Mouse (Mus musculus) small intestine, adult 2 months (tissue): ENCODE data around the gene Tmem108. TPM values are rescaled to one million over a fixed set of nuclear protein-coding genes. Genes with fewer than 3 reads are reported as not detected.

ENCODE experiments used
- H3K27ac ChIP-seq: fragments of 200-500 bp; 2 replicates; pipeline ENCODE4 v1.5.1; 2012; ENCODE audit warnings: low read depth, low read length, control low read depth, inconsistent platforms; ENCODE audit not compliant: insufficient read depth
- H3K27me3 ChIP-seq: fragments of 200-500 bp; 2 replicates; pipeline ENCODE4 v1.6.1; 2012; ENCODE audit warnings: mild to moderate bottlenecking, moderate library complexity, low read length, inconsistent platforms; ENCODE audit not compliant: control insufficient read depth, insufficient read depth
- H3K36me3 ChIP-seq: fragments of 200-500 bp; 2 replicates; pipeline ENCODE4 v1.6.1; 2012; ENCODE audit warnings: mild to moderate bottlenecking, low read length, control low read depth, inconsistent platforms; ENCODE audit not compliant: control insufficient read depth, insufficient read depth
- H3K4me1 ChIP-seq: fragments of 200-500 bp; 2 replicates; pipeline ENCODE4 v1.6.1; 2012; ENCODE audit warnings: low read length, inconsistent platforms, mixed read lengths; ENCODE audit not compliant: control insufficient read depth, insufficient read depth, insufficient read length
- H3K4me3 ChIP-seq: fragments of 200-500 bp; 2 replicates; pipeline ENCODE4 v1.5.1; 2012; ENCODE audit warnings: low read depth, mild to moderate bottlenecking, control low read depth, inconsistent platforms, low read length, moderate library complexity
- CTCF ChIP-seq: fragments of 200-500 bp; IDR thresholded peaks from 2 replicates; pipeline ENCODE4 v1.5.1; 2012; ENCODE audit warnings: low read depth, mild to moderate bottlenecking, control low read depth, inconsistent platforms, low read length, moderate library complexity, mixed read lengths; ENCODE audit not compliant: insufficient replicate concordance, insufficient read length; ENCODE audit errors: extremely low read depth
- POLR2A ChIP-seq: fragments of 200-500 bp; IDR thresholded peaks from 2 replicates; pipeline ENCODE4 v1.6.1; 2012; ENCODE audit warnings: low read depth, mild to moderate bottlenecking, control low read depth, inconsistent platforms, low read length, moderate library complexity
- WGBS: fragments of 180-500 bp; shearing (Covaris S2); methylation state at CpG from one replicate; pipeline ENCODE4 v1.1.7; 2018; 5-methylcytosine and 5-hydroxymethylcytosine counted together
- polyA plus RNA-seq: library from polyadenylated mRNA; depleted of rRNA; stranded (reverse); fragments of >200 nt; gene quantifications from 2 replicates; pipeline ENCODE4 v1.2.3, GENCODE M21; 2012

Tmem108 gene
- polyA plus RNA-seq, 1 experiment, result 0.85 TPM

GRCm38 (mm10) chr9:103750491-103750890 lies 11.1 kb downstream of the Tmem108 start:
- Histone ChIP-seq H3K27me3 (no peaks in the 10 kb centered on the region), H3K36me3 (no peaks in the 10 kb centered on the region), H3K4me3 (no peak overlapping the region), H3K27ac (no peak overlapping the region), H3K4me1 (no peaks in the 10 kb centered on the region)
- TF ChIP-seq CTCF (no peak), POLR2A (no peak)
- 83% methylated on average over 9 of the region's 9 CpGs for WGBS

GRCm38 (mm10) chr9:103746598-103746997 lies 15.0 kb downstream of the Tmem108 start:
- Histone ChIP-seq H3K4me1 (no peaks in the 10 kb centered on the region), H3K27ac (no peak overlapping the region), H3K4me3 (no peak overlapping the region), H3K27me3 (no peaks in the 10 kb centered on the region), H3K36me3 (no peaks in the 10 kb centered on the region)
- no peak for TF ChIP-seq POLR2A
- TF ChIP-seq CTCF, result no peak
- 85% methylated on average over 5 of the region's 5 CpGs for WGBS

- WGBS, result 63% methylated on average over 12 of the region's 12 CpGs
- no peak overlapping the region for H3K4me3 ChIP-seq
Measured at GRCm38 (mm10) chr9:103740145-103740544, 21.5 kb downstream of the Tmem108 start.

GRCm38 (mm10) chr9:103739062-103739461 lies 22.6 kb downstream of the Tmem108 start:
- no peaks in the 10 kb centered on the region for H3K4me1 ChIP-seq
- H3K27me3 ChIP-seq, result no peaks in the 10 kb centered on the region
- 87% methylated on average over 4 of the region's 4 CpGs for WGBS
- no peak overlapping the region for H3K27ac ChIP-seq
- no peak overlapping the region for H3K4me3 ChIP-seq
- no peaks in the 10 kb centered on the region for H3K36me3 ChIP-seq
- TF ChIP-seq CTCF (no peak), POLR2A (no peak)

More at GRCm38 (mm10) chr9:103740145-103740544, 21.5 kb downstream of the Tmem108 start:
- Histone ChIP-seq H3K4me1 (no peaks in the 10 kb centered on the region), H3K27ac (no peak overlapping the region), H3K36me3 (no peaks in the 10 kb centered on the region), H3K27me3 (no peaks in the 10 kb centered on the region)
- TF ChIP-seq POLR2A (no peak), CTCF (no peak)

GRCm38 (mm10) chr9:103729716-103730115 lies 31.9 kb downstream of the Tmem108 start:
- 71% methylated on average over 2 of the region's 2 CpGs for WGBS
- H3K36me3 ChIP-seq, result no peaks in the 10 kb centered on the region
- no peaks in the 10 kb centered on the region for H3K27me3 ChIP-seq
- no peak overlapping the region for H3K4me3 ChIP-seq
- no peaks in the 10 kb centered on the region for H3K4me1 ChIP-seq
- TF ChIP-seq POLR2A, result no peak
- H3K27ac ChIP-seq, result no peak overlapping the region

- TF ChIP-seq CTCF (no peak), POLR2A (no peak)
- WGBS, result 82% methylated on average over 16 of the region's 16 CpGs
- H3K4me1 ChIP-seq, result no peaks in the 10 kb centered on the region
- H3K36me3 ChIP-seq, result no peaks in the 10 kb centered on the region
- H3K4me3 ChIP-seq, result no peak overlapping the region
- no peaks in the 10 kb centered on the region for H3K27me3 ChIP-seq
- no peak overlapping the region for H3K27ac ChIP-seq
Measured at GRCm38 (mm10) chr9:103726751-103727462, 34.7 kb downstream of the Tmem108 start.

- Histone ChIP-seq H3K4me1 (no peaks in the 10 kb centered on the region), H3K27ac (no peak overlapping the region), H3K27me3 (no peaks in the 10 kb centered on the region), H3K4me3 (no peak overlapping the region), H3K36me3 (no peaks in the 10 kb centered on the region)
- TF ChIP-seq POLR2A, result no peak
- no peak for TF ChIP-seq CTCF
- WGBS, result 78% methylated on average over 7 of the region's 7 CpGs
Measured at GRCm38 (mm10) chr9:103725497-103725896, 36.1 kb downstream of the Tmem108 start.

- H3K36me3 ChIP-seq, result no peaks in the 10 kb centered on the region
- no peak overlapping the region for H3K27ac ChIP-seq
- H3K4me3 ChIP-seq, result no peak overlapping the region
- no peaks in the 10 kb centered on the region for H3K4me1 ChIP-seq
- no peaks in the 10 kb centered on the region for H3K27me3 ChIP-seq
- no peak for TF ChIP-seq CTCF
- TF ChIP-seq POLR2A, result no peak
- WGBS, result 76% methylated on average over 3 of the region's 3 CpGs
Measured at GRCm38 (mm10) chr9:103721486-103721885, 40.2 kb downstream of the Tmem108 start.
